Mouse (Mus musculus) left cerebral cortex, adult 8-10 months (tissue): Measurements from ENCODE around the gene Mt2. TPM values are rescaled to one million over a fixed set of nuclear protein-coding genes. Genes with fewer than 3 reads are reported as not detected.

Experiments
- DNase-seq, 2 experiments: peaks; one replicate each; pipeline ENCODE4 v3.0.0; 2022; ENCODE audit warnings: low spot score in 2 of 2
- total RNA-seq, 4 experiments: library from RNA; stranded (reverse); gene quantifications; 2 replicates each; pipeline ENCODE4 v1.2.4; 2022

Gene Mt2
- total RNA-seq, 4 experiments from 2014 or later: 287 to 602 (median 391) TPM

DNA sequence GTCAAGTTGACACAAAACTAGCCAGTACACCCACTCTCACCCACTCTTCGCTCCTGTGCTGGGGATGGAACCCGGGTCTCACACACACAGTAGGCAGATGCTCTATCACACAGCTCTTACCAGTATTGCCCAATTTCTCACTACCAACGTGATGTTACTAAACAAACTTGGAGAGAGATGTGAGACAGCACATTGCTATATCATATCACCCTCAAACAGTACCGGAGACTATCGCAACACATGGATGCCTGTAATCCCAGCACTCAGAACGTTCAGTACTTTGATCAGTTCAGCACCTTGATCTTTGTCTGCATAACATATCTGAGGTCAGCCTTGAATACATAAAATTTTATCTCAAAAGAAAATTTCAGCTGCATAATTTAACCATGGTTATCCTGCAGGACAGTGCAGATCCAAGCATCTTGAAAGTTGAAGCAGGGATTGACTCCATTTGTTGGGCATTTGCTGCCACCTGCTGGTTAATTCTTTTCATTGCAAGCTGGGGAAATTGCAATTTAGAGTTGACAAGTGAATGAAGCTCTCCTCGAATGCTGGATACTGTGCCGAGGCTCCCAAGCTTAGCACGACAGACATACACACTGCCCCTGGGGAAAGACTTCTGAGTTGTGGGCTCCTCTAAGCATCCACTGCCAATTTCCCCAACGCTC is 26.9 kb downstream of the Mt2 start:
- DNase-seq: peak in 1 of 2 experiments; percentile 58

DNA sequence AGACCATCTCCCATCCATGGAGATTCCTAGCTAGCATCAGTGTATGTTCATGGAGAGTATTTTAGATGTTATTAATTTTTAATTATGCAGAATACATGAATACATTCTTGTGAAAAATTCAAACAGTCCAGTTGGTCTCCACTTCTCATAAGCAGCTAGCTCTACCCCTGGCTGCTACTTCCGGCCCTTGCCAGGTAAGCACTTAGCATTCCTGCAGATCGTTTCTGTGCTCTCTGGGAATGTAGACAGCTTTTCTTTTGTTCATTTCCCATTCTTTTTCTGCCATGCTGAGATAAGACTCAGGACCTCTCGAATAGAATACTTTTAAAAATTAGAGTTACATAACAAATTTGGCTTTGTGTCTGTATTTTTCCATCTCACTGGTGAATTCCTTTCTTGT is 31.6 kb downstream of the Mt2 start:
- DNase-seq: no peak

DNA sequence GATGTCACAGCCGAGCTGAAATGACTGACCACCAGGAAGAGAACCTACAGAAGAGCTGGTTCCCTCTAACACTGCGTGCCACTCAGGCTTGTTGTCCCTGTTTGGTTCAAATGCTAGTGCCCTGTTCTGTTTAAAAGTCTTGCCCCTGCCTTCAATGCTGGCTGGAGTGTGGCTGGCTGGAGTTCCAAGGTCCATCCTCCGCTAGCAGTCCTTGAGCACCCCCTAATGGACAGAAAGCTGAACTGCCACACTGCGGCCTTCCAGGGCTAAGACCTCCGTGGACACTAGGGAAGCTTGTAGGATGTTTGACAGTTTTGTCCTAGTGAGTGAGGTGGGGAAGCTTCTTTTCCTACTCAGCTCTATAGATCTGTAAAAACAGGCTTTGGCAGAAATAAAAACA is 33.3 kb downstream of the Mt2 start:
- no peak for DNase-seq

DNA sequence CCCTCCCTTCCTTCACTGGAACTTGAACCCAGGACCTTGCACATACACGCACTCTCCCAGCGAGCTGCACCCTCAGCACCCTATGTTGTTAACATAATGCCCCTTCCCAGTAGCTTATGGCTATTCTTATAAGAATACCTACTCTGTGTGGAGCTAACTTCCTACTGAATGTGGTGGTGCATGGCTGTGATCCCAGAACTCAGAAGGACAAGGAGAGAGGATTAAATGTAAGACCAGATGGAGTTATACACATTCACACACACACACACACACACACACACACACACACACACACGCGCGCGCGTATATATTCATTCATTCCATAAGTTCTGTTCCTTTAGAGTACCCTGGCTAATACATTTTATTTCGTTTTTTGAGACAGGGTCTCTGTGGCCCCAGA is 33.8 kb downstream of the Mt2 start:
- DNase-seq: peak in 1 of 2 experiments; percentile 39

DNA sequence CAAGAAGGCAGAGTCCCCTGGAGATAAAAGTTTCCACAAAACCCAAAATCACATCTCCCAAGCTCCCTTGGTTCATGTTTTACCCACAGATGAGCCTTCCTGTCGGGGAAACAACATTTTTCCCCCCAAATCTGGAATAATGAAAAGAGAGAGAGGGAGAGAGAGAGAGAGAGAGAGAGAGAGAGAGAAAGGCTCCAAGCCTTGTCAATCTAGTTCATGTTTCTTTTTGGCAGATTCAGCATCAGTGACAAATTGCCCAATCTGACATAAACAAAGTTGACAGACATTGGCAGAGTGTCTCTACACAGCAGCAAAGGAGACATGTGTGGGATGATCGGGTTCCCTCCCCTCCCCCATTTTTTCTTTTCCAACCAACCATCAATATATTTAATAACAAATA is 35.0 kb downstream of the Mt2 start:
- no peak for DNase-seq

DNA sequence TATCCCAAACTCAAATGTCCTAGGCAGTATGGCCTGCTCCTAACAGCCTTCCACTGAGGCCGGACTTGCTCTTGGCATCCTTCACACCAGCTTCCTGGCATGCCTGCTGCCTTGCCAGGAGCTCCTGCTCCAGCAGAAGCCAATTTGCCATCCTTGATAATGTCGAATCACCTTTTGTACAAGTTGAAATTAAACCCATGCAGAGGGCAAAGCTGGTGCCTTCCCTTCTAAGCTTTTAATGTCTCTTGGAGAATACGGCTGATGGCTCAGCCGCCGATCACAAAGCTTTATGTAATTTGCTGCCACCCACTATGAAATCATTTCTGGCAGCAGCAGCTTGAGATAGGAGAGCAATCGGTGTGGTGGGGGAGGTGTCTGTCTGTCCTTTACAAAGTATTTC is 37.2 kb downstream of the Mt2 start:
- peak; percentile 51 to 68 for DNase-seq

DNA sequence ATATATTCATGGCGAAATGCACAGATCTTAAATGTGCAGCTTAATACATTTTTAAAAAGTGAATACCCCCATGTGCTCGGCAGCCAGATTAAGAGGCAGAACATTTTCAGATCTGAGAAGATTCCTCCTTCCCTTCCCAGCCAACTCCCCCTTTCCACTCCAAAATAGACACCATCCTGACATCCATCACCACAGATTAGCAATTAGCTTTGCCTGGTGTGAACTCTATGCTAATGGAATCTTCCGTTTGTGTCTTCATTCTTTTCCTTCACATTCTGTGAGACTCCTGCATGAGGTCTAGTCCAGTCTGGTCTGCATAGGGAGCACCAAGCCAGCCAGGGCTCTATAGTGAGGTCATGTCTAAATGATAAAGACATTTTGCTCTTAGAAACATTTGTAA is 37.8 kb downstream of the Mt2 start:
- no peak for DNase-seq

DNA sequence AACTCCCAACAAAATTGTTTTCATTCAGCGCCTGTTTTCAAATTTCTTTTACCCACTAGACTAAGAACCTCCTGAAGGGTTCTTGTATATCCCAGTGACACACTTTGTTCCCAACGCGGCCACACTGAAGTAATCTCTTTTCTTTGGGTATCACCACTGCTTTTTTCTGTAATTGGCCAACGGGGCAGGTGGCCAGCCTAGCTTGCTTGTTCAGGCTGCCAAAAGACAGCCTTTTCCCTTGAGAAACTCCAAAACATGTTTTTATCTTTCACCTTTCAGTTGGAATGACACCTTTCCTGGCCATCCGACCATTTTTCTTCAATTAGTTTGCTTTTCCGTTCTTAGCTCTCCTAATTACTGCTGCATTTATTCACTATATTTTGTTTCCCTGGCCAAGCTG is 41.4 kb downstream of the Mt2 start:
- no peak for DNase-seq

DNA sequence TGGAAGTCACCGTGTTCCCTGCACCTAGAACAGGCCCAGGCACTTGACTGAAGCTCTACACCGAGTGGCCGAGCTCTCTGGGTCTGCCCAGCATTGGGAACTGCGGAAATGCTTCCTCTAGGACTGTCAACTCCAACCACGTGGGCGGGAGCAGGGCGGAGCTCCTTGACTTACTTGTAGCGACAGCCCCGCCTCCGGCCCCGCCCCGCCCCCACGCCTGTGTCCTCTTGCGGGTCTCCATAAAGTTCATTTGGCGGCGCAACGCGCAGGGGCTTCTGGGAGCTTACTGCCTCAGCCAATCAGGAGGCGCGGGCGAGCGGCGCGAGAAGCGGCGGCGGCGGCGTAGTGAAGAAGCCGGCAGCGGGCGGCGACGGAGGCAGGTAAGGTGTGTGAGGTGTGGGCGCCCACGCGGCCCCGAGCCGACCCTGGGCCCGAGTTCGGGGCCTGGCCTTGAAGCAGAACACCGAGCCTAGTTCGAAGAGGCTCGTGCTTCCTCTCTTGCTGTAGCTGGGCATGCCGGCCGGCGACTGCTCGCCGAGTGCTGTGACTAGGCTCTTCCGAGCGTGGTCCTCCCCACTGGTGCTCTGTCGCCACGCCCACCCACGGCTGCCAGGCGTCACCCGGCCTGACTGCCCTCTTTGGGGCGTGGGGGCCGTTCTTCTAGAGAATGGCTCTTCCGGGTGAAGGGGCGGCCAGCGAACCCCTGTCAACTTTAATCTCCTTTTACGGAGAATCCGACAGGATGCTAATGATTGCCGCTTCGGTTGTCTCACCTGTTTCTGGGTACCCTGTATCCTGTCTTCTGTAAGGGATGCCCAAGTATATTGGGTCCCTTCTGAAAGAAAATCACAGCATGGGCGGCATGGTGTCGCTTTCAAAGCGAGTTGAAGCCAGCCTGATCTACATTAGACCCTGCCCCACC is 42.0 kb downstream of the Mt2 start, which contains the start of gene Nup93:
Nup93 (plus strand) TSS at position 313 of the 922 bp plus-strand sequence.
- peak; percentile 97 to 99 for DNase-seq

Other genes with a start within 250 kb of the Mt2 start
- 100 to 1,000 TPM; 128 to 132 (median 131) TPM for gene Amfr, start 159.8 kb upstream of the Mt2 start, total RNA-seq
- gene Nudt21, start 135.6 kb upstream of the Mt2 start, total RNA-seq: 10 to 100 TPM; 42.5 to 50.6 (median 47.7) TPM
- 100 to 1,000 TPM in 1 of 4 experiments, 10 to 100 TPM in 3; 97.3 to 111 (median 99.2) TPM for gene Ogfod1, start 135.5 kb upstream of the Mt2 start, total RNA-seq
- gene Bbs2, start 73.7 kb upstream of the Mt2 start, total RNA-seq: 10 to 100 TPM; 33.2 to 41.9 (median 38.5) TPM
- gene Mt4, start 35.5 kb upstream of the Mt2 start, total RNA-seq: not detected
- gene Mt3, start 20.1 kb upstream of the Mt2 start, total RNA-seq: 100 to 1,000 TPM; 785 to 962 (median 864) TPM
- 100 to 1,000 TPM; 307 to 666 (median 449) TPM for gene Mt1, start 6.4 kb downstream of the Mt2 start, total RNA-seq
- gene Nup93, start 41.9 kb downstream of the Mt2 start, total RNA-seq: 10 to 100 TPM; 48.3 to 54.1 (median 49.8) TPM
- under 1 TPM; 0.20 to 0.57 (median 0.48) TPM for gene Slc12a3, start 156.5 kb downstream of the Mt2 start, total RNA-seq
- 10 to 100 TPM; 68.9 to 76.1 (median 73.2) TPM for gene Herpud1, start 213.8 kb downstream of the Mt2 start, total RNA-seq